Mouse (Mus musculus): Measurements from ENCODE around the gene Mlip. TPM values are rescaled to one million over a fixed set of nuclear protein-coding genes. Genes with fewer than 3 reads are reported as not detected.
A peak's percentile ranks its signal among the peaks of the same experiment; 100 is the strongest.
"Not testable (repeated sequence)": the region's sequence is repeated elsewhere in the genome, so short reads cannot be mapped to it uniquely, and the experiment has no call there.

The Mlip gene
- polyA plus RNA-seq, 1 experiment from 2014 or later = 94.7 TPM

DNA sequence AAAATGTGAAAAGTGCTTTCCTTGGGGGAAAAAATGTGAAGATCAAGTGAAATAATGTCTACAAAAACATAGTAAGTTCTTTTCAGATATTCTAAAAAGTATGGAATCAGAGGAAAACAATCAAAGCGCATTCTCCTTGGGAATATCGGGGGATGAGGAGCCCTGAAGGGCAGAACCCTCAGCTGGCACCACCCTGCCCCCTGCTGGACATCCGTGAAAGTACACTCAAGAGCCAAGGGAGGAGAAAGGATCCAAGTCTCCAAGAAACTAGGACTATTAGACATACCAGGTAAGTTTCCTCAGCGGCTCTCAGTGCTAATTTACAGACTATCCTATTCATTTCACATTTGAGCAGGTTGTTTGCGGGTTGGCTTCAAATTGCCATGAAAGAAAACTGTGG, 28.8 kb upstream of the Mlip start:
- H3K4me2 ChIP-seq = no peak overlapping the region
- WGBS = 14% methylated on average over 5 of the region's 5 CpGs
- H3K4me3 ChIP-seq = no peak overlapping the region
- H3K27me3 ChIP-seq = no peaks in the 10 kb centered on the region
- no peak overlapping the region for H3K9ac ChIP-seq
- peaks cover 16% of the 10 kb centered on the region for H3K4me1 ChIP-seq (replicated peaks)
- no peak for ATAC-seq (replicated peaks; ENCODE audit: insufficient number of reproducible peaks, insufficient read depth, low FRiP score, low read depth)
- no peaks in the 10 kb centered on the region for H3K9me3 ChIP-seq (replicated peaks)
- no peak overlapping the region for H3K27ac ChIP-seq
- no peaks in the 10 kb centered on the region for H3K36me3 ChIP-seq

- Histone ChIP-seq H3K27me3 (no peaks in the 10 kb centered on the region), H3K36me3 (no peaks in the 10 kb centered on the region), H3K9ac (no peak overlapping the region), H3K4me1 (replicated peaks) (peaks cover 9% of the 10 kb centered on the region), H3K4me3 (no peak overlapping the region), H3K27ac (no peak overlapping the region), H3K9me3 (replicated peaks) (no peaks in the 10 kb centered on the region), H3K4me2 (no peak overlapping the region)
- 33% methylated on average over 5 of the region's 5 CpGs for WGBS
- no peak for ATAC-seq (replicated peaks; ENCODE audit: insufficient number of reproducible peaks, insufficient read depth, low FRiP score, low read depth)
Measured at GRCm38 (mm10) chr9:77379625-77380024, 26.9 kb upstream of the Mlip start.

DNA sequence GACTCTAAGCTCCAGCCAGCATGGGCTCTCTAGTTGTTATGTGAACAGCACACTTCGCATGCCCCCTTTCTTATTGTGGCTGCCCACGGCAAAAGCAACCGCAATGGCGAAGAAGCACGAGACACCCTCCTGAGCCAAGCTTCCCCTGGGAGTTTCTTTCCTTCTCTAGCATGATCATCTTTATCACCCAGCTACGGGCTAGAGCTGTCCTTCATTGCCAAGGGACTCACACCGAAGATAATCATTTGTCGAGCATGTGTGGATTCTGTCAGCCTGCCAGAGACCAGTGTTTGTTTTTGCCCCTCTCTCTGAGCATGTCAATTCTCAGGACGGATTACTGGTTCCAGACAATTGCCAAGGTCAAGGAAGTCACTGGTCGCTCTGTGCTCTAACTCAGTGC, 24.9 kb upstream of the Mlip start:
- ATAC-seq (replicated peaks; ENCODE audit: insufficient number of reproducible peaks, insufficient read depth, low FRiP score, low read depth) = peak; percentile 27; the same call in 1 of the 2 replicates
- Histone ChIP-seq H3K9me3 (replicated peaks) (no peaks in the 10 kb centered on the region), H3K36me3 (no peaks in the 10 kb centered on the region), H3K4me1 (replicated peaks) (peaks cover 9% of the 10 kb centered on the region), H3K4me2 (peak overlapping the region; percentile 8; the same call in 1 of the 2 replicates), H3K4me3 (no peak overlapping the region), H3K27ac (peak overlapping the region; percentile 29), H3K27me3 (no peaks in the 10 kb centered on the region), H3K9ac (no peak overlapping the region)
- WGBS = 40% methylated on average over 10 of the region's 10 CpGs

DNA sequence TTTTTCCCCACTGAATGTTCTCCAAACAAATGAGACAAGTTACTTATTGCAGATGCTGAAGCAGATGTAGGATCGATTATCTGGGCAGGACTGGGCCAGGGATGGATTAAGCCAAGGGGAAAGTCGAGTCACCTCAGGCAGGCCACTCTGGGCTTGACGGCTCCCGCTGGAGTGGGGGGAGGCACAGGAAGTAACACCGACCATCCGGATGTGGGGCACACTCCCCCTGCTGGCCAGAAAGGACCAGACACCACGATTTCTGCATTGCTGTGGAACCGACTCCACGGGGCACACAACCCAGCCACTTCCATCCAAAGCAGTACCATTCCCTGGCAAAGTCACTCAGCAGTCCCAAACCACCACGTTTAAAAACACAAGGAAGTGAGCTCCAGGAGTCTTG, 24.3 kb upstream of the Mlip start:
- Histone ChIP-seq H3K9ac (no peak overlapping the region), H3K4me3 (no peak overlapping the region), H3K9me3 (replicated peaks) (no peaks in the 10 kb centered on the region), H3K4me2 (no peak overlapping the region), H3K27me3 (no peaks in the 10 kb centered on the region), H3K36me3 (no peaks in the 10 kb centered on the region), H3K27ac (no peak overlapping the region), H3K4me1 (replicated peaks) (peaks cover 9% of the 10 kb centered on the region)
- WGBS = 57% methylated on average over 10 of the region's 10 CpGs
- ATAC-seq (replicated peaks; ENCODE audit: insufficient number of reproducible peaks, insufficient read depth, low FRiP score, low read depth) = no peak

- H3K27ac ChIP-seq = no peak overlapping the region
- WGBS = 90% methylated on average over 7 of the region's 7 CpGs
- H3K4me3 ChIP-seq = no peak overlapping the region
- no peak overlapping the region for H3K9ac ChIP-seq
- no peak for ATAC-seq (replicated peaks; ENCODE audit: insufficient number of reproducible peaks, insufficient read depth, low FRiP score, low read depth)
- no peak overlapping the region for H3K4me2 ChIP-seq
- H3K36me3 ChIP-seq = no peaks in the 10 kb centered on the region
- no peaks in the 10 kb centered on the region for H3K27me3 ChIP-seq
- peaks cover 9% of the 10 kb centered on the region for H3K4me1 ChIP-seq (replicated peaks)
- H3K9me3 ChIP-seq (replicated peaks) = no peaks in the 10 kb centered on the region
Measured at GRCm38 (mm10) chr9:77376561-77376960, 23.8 kb upstream of the Mlip start.

GRCm38 (mm10) chr9:77370706-77371105, 17.9 kb upstream of the Mlip start:
- Histone ChIP-seq H3K27ac (no peak overlapping the region), H3K9ac (no peak overlapping the region), H3K4me3 (no peak overlapping the region), H3K9me3 (replicated peaks) (no peaks in the 10 kb centered on the region), H3K4me1 (replicated peaks) (no peaks in the 10 kb centered on the region), H3K36me3 (no peaks in the 10 kb centered on the region), H3K27me3 (no peaks in the 10 kb centered on the region), H3K4me2 (no peak overlapping the region)
- no peak for ATAC-seq (replicated peaks; ENCODE audit: insufficient number of reproducible peaks, insufficient read depth, low FRiP score, low read depth)
- WGBS = 81% methylated on average over 3 of the region's 3 CpGs

DNA sequence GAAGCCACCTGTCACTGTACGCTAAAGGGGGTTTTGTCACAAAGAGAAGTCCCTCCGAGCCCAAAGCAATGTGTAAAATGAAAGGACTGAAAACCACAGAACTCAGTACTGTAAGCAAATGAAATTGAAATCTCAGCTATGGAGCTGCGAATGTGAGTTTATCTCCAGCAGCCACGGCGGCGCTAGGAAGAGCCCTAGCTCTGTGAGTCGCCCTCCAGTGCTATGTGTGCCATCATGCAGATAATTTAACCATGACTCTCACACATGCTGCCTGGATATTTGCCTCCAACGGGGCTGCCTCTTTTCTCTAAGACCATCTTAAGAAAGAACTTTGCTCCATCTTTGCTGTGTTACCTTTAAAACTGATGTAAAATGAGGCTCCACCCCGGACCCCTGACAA, 16.5 kb upstream of the Mlip start:
- peak overlapping the region; percentile 11; the same call in 1 of the 2 replicates for H3K4me2 ChIP-seq

DNA sequence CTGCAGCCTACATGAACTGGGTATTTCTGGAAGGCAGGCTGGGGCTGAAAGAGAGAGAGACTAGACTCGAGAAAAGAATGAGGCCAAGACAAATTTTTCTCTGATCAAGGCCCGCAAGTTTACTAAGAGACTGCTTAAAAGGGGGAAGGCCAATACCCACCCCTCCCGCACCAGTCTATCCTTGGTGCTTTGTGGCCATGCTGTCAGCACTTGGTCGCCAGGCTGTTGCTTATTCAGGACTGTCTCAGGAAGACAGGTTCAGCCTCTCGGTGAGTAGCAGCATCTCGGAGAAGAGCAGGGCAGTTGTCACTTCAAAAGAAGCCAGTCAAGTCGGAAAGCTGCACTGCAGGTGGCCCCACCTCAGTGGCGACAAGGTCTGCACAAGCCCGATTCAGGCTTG, 11.9 kb upstream of the Mlip start:
- H3K4me3 ChIP-seq; H3K36me3 ChIP-seq; H3K9ac ChIP-seq; H3K4me1 ChIP-seq (replicated peaks); H3K9me3 ChIP-seq (replicated peaks); H3K27me3 ChIP-seq; ATAC-seq (replicated peaks; ENCODE audit: insufficient number of reproducible peaks, insufficient read depth, low FRiP score, low read depth); H3K27ac ChIP-seq; H3K4me2 ChIP-seq: not testable (repeated sequence)
- 65% methylated on average over 9 of the region's 9 CpGs for WGBS

More for the DNA sequence above, 16.5 kb upstream of the Mlip start:
- 48% methylated on average over 9 of the region's 9 CpGs for WGBS
- H3K4me1 ChIP-seq (replicated peaks) = no peaks in the 10 kb centered on the region
- H3K27ac ChIP-seq = no peak overlapping the region
- H3K27me3 ChIP-seq = no peaks in the 10 kb centered on the region
- ATAC-seq (replicated peaks; ENCODE audit: insufficient number of reproducible peaks, insufficient read depth, low FRiP score, low read depth) = no peak
- H3K36me3 ChIP-seq = no peaks in the 10 kb centered on the region
- H3K9ac ChIP-seq = no peak overlapping the region
- H3K9me3 ChIP-seq (replicated peaks) = no peaks in the 10 kb centered on the region
- H3K4me3 ChIP-seq = no peak overlapping the region

GRCm38 (mm10) chr9:77362906-77363305, 10.1 kb upstream of the Mlip start:
- H3K36me3 ChIP-seq = no peaks in the 10 kb centered on the region
- H3K4me1 ChIP-seq (replicated peaks) = no peaks in the 10 kb centered on the region
- no peaks in the 10 kb centered on the region for H3K27me3 ChIP-seq
- H3K9me3 ChIP-seq (replicated peaks) = no peaks in the 10 kb centered on the region
- no peak overlapping the region for H3K27ac ChIP-seq
- no peak overlapping the region for H3K4me3 ChIP-seq
- ATAC-seq (replicated peaks; ENCODE audit: insufficient number of reproducible peaks, insufficient read depth, low FRiP score, low read depth) = no peak
- H3K4me2 ChIP-seq = no peak overlapping the region
- no peak overlapping the region for H3K9ac ChIP-seq

DNA sequence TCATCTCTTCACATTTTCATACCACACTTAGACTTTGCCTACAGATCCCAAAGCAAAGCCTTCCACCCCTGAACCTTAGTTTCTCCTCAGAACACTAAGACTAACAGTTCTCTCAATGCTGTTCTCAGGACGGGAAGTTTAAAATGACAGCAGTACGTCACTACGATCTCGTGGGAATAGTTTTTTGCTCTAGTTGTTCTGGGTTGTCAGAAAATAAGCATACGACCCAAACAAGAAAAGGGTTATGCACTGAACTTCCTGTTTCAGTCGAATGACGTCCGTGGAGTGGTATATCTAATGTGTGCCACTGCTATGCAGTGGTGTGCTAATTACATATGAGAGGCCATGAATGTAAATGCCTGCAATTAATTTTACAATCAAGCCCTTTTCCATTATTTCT, 7.9 kb upstream of the Mlip start:
- ATAC-seq (replicated peaks; ENCODE audit: insufficient number of reproducible peaks, insufficient read depth, low FRiP score, low read depth) = no peak
- 82% methylated on average over 8 of the region's 8 CpGs for WGBS
- Histone ChIP-seq H3K27ac (no peak overlapping the region), H3K4me1 (replicated peaks) (no peaks in the 10 kb centered on the region), H3K9me3 (replicated peaks) (no peaks in the 10 kb centered on the region), H3K36me3 (no peaks in the 10 kb centered on the region), H3K27me3 (no peaks in the 10 kb centered on the region), H3K4me2 (no peak overlapping the region), H3K9ac (no peak overlapping the region), H3K4me3 (no peak overlapping the region)

DNA sequence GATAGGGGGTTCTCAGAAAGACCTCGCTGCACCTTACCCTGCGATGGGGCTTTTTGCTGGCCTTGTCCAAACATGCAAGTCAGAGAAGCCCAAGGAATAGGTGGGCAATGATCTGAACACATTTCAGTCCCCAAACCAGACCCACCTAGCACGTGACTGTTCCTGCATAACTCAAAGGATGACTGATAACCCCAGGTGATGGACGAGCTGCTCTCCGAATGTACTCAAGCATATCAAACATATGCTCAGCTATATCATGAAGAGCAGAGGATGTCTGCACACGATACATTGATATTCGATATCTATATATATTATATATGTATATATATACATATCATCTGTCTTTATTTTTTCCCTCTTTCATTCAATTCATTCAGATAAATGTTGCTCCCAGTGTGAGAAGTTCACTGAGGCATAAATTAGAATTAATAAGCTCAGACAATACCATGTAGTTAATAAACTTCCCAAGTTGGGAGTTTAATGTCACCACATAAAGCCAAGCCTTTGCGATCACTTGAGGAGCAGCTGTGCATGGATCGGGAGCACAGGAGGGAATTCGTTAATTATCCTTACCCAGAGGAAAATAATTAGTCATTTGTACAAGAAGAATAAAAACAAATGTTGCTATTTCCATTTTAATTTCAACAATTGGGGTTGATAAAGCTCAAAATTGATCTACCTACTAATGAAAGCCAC, 6.7 kb upstream of the Mlip start:
- ATAC-seq (replicated peaks; ENCODE audit: insufficient number of reproducible peaks, insufficient read depth, low FRiP score, low read depth) = no peak
- no peak overlapping the region for H3K4me2 ChIP-seq
- H3K36me3 ChIP-seq = no peaks in the 10 kb centered on the region
- H3K4me3 ChIP-seq = no peak overlapping the region
- H3K4me1 ChIP-seq (replicated peaks) = no peaks in the 10 kb centered on the region
- H3K27ac ChIP-seq = no peak overlapping the region
- no peak overlapping the region for H3K9ac ChIP-seq
- no peaks in the 10 kb centered on the region for H3K9me3 ChIP-seq (replicated peaks)
- WGBS = 83% methylated on average over 10 of the region's 10 CpGs
- no peaks in the 10 kb centered on the region for H3K27me3 ChIP-seq

DNA sequence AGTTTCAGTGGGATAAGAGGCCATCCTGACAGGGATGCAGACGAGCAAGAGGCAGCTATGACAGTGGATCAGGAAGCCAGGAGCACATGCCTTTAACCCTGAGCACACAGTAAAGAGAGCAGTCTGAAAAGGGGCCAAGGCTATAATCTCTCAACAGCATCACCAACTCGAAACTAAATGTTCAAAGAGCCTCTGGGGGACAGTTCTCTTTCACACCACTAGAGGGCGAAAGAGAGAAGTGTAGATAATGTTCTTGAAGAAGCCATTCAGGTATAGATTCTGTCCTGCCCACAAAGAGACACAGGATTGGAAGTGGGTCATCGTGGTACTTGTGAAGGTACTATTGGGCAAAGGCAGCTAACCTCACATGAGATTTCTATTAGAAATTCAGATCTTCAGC, 1.2 kb upstream of the Mlip start:
- no peak overlapping the region for H3K9ac ChIP-seq
- 82% methylated on average over 4 of the region's 4 CpGs for WGBS
- no peak overlapping the region for H3K27ac ChIP-seq
- no peak overlapping the region for H3K4me2 ChIP-seq
- H3K27me3 ChIP-seq = no peaks in the 10 kb centered on the region
- H3K4me1 ChIP-seq (replicated peaks) = no peaks in the 10 kb centered on the region
- H3K4me3 ChIP-seq = no peak overlapping the region
- ATAC-seq (replicated peaks; ENCODE audit: insufficient number of reproducible peaks, insufficient read depth, low FRiP score, low read depth) = no peak
- H3K36me3 ChIP-seq = no peaks in the 10 kb centered on the region
- no peaks in the 10 kb centered on the region for H3K9me3 ChIP-seq (replicated peaks)

Data from heart, embryonic 15.5 days (tissue).